Mouse (Mus musculus) heart, embryonic 16.5 days (tissue): Measurements from ENCODE around the gene Slc9a3r2. TPM values are rescaled to one million over a fixed set of nuclear protein-coding genes. Genes with fewer than 3 reads are reported as not detected.
"Not testable (repeated sequence)": the region's sequence is repeated elsewhere in the genome, so short reads cannot be mapped to it uniquely, and the experiment has no call there.

ENCODE experiments used
- ATAC-seq: fragments of 200-750 bp; cut with Nextera tagmentation; replicated peaks from 2 replicates; pipeline ENCODE4 v1.8.0; 2017; ENCODE audit warnings: moderate number of reproducible peaks; ENCODE audit not compliant: insufficient read depth, low FRiP score; ENCODE audit errors: extremely low read depth
- H3K27ac ChIP-seq: fragments of 300-500 bp; sonication (generic); 2 replicates; pipeline ENCODE4 v1.5.1; 2014; ENCODE audit warnings: mild to moderate bottlenecking, low read length, control low read depth, moderate library complexity
- H3K27me3 ChIP-seq: fragments of 300-500 bp; sonication (generic); 2 replicates; pipeline ENCODE4 v1.6.1; 2014; ENCODE audit warnings: low read length, mixed read lengths; ENCODE audit not compliant: control insufficient read depth, insufficient read depth
- H3K36me3 ChIP-seq: fragments of 300-500 bp; sonication (generic); 2 replicates; pipeline ENCODE4 v1.6.1; 2014; ENCODE audit not compliant: control insufficient read depth, insufficient read depth
- H3K4me1 ChIP-seq: fragments of 300-500 bp; sonication (generic); 2 replicates; pipeline ENCODE4 v1.6.1; 2014; ENCODE audit warnings: low read length, mixed read lengths; ENCODE audit not compliant: control insufficient read depth, insufficient read depth
- H3K4me2 ChIP-seq: fragments of 300-500 bp; sonication (generic); 2 replicates; pipeline ENCODE4 v1.6.1; 2014; ENCODE audit warnings: low read depth, mild to moderate bottlenecking, control low read depth, low read length
- H3K4me3 ChIP-seq: fragments of 300-500 bp; sonication (generic); 2 replicates; pipeline ENCODE4 v1.5.1; 2014; ENCODE audit warnings: mild to moderate bottlenecking, control low read depth, low read length
- H3K9ac ChIP-seq: fragments of 300-500 bp; sonication (generic); 2 replicates; pipeline ENCODE4 v1.6.1; 2014; ENCODE audit warnings: low read length, control low read depth
- H3K9me3 ChIP-seq: fragments of 300-500 bp; sonication (generic); replicated peaks from 2 replicates; pipeline ENCODE4 v1.6.1; 2016; ENCODE audit warnings: low read length; ENCODE audit not compliant: control insufficient read depth
- WGBS: fragments of 180-500 bp; shearing (Covaris S2); extraction: QIAGEN DNeasy Blood & Tissue Kit; methylation state at CpG from one replicate; pipeline ENCODE4 v1.1.7; 2014; 5-methylcytosine and 5-hydroxymethylcytosine counted together
- polyA plus RNA-seq: library from polyadenylated mRNA; unstranded; fragments of >200 nt; fragmentation: Nextera tagmentation; extraction: Ambion mirVana; gene quantifications from 2 replicates; pipeline ENCODE4 v1.2.1, GENCODE M21; 2015

Slc9a3r2 gene
- polyA plus RNA-seq, 1 experiment from 2014 or later: 50.8 TPM

DNA sequence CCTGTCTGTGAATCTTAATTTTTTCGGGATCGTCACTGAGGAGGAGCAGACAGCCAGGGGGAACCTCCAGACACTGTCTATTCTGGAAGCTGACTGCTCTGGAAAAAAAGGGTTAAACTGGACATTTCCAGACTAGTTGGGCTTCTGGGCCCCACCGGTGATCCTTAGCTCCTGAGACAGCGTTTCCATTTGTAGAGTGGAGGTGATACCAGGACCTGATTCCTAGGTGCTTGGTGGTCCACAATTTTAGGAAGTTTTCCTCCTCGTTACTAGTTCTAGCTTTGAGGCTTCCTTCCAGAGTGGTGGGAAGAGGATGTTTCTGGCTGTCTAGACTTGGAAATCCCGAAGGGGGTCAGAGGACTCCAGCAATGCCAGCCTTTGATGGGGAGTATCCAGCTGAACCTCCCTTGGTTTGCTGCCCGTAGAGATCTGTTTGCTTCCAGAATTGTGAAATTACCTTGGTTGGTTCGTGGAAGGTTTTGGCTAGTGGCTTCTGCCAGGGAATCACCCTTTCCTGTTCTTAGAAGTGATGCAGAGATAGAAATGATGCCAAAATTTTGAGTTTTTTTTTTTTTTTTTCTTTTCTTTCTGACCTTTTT lies 20.2 kb upstream of the Slc9a3r2 start:
- Histone ChIP-seq H3K4me2 (peak overlapping the region; percentile 79), H3K9ac (peak overlapping the region; percentile 97), H3K27me3 (no peaks in the 10 kb centered on the region), H3K4me1 (peaks cover 30% of the 10 kb centered on the region), H3K27ac (peak overlapping the region; percentile 87), H3K36me3 (no peaks in the 10 kb centered on the region), H3K9me3 (no peaks in the 10 kb centered on the region), H3K4me3 (peak overlapping the region; percentile 91)
- ATAC-seq: no peak
- 8% methylated on average over 8 of the region's 8 CpGs for WGBS

- Histone ChIP-seq H3K9ac (peak within 1 kb of the TSS; percentile 97), H3K4me2 (peak within 1 kb of the TSS; percentile 79), H3K36me3 (no peaks in the 10 kb centered on the region), H3K27ac (peak within 1 kb of the TSS; percentile 87), H3K27me3 (no peaks in the 10 kb centered on the region), H3K4me1 (peaks cover 30% of the 10 kb centered on the region), H3K9me3 (no peaks in the 10 kb centered on the region), H3K4me3 (peak within 1 kb of the TSS; percentile 91)
- peak; percentile 98 for ATAC-seq
- WGBS: 0% methylated on average over 76 of the region's 80 CpGs
These were observed 19.6 kb upstream of the Slc9a3r2 start, which contains the start of gene Zfp598 for GRCm38 (mm10) chr17:24669545-24670245. Gene Zfp598 (plus strand): TSS chr17:24669687.

DNA sequence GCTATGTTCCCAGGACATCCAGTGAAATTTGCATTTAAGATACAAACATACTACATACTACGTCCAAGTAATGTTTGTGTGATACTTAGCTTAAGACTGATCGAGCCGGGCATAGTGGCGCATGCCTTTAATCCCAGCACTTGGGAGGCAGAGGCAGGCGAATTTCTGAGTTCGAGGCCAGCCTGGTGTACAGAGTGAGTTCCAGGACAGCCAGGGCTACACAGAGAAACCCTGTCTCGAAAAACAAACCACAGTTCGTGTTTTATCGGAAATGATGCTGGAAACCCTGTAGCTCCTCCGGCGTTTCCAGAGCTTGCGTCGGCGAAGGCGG lies 19.1 kb upstream of the Slc9a3r2 start:
- H3K4me3 ChIP-seq: peak overlapping the region; percentile 91
- H3K4me1 ChIP-seq: peaks cover 30% of the 10 kb centered on the region
- 5% methylated on average over 15 of the region's 15 CpGs for WGBS
- peak overlapping the region; percentile 69 for H3K4me2 ChIP-seq
- H3K9me3 ChIP-seq, ATAC-seq, H3K27me3 ChIP-seq, H3K36me3 ChIP-seq: not testable (repeated sequence)
- peak overlapping the region; percentile 63 for H3K27ac ChIP-seq
- H3K9ac ChIP-seq: peak overlapping the region; percentile 97

- WGBS: 18% methylated on average over 6 of the region's 6 CpGs
- no peak for ATAC-seq
These were observed 17.3 kb upstream of the Slc9a3r2 start for GRCm38 (mm10) chr17:24667416-24667815.

DNA sequence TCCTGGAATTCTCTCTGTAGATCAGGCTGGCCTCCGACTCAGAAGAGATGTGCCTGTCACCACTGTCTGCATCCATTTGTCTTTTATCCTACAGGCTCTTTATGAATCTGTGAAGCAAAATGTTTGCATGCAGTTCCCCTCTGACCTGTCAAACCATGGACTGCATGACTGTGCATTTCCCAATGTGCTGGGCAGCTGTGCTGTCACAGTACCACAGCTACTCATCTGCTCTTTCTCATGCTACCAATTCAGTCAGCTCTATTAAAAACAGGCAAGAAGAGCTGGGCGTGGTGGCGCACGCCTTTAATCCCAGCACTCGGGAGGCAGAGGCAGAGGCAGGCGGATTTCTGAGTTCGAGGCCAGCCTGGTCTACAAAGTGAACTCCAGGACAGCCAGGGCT lies 16.9 kb upstream of the Slc9a3r2 start:
- ATAC-seq, H3K9me3 ChIP-seq, H3K36me3 ChIP-seq, H3K4me3 ChIP-seq, H3K9ac ChIP-seq, H3K27ac ChIP-seq, H3K27me3 ChIP-seq, H3K4me2 ChIP-seq: not testable (repeated sequence)
- 56% methylated on average over 7 of the region's 7 CpGs for WGBS
- H3K4me1 ChIP-seq: peaks cover 23% of the 10 kb centered on the region

More at GRCm38 (mm10) chr17:24667416-24667815, 17.3 kb upstream of the Slc9a3r2 start:
- no peak overlapping the region for H3K9ac ChIP-seq
- no peaks in the 10 kb centered on the region for H3K9me3 ChIP-seq
- H3K36me3 ChIP-seq: no peaks in the 10 kb centered on the region
- no peak overlapping the region for H3K4me3 ChIP-seq
- no peak overlapping the region for H3K27ac ChIP-seq
- H3K27me3 ChIP-seq: no peaks in the 10 kb centered on the region
- peaks cover 27% of the 10 kb centered on the region for H3K4me1 ChIP-seq
- no peak overlapping the region for H3K4me2 ChIP-seq

DNA sequence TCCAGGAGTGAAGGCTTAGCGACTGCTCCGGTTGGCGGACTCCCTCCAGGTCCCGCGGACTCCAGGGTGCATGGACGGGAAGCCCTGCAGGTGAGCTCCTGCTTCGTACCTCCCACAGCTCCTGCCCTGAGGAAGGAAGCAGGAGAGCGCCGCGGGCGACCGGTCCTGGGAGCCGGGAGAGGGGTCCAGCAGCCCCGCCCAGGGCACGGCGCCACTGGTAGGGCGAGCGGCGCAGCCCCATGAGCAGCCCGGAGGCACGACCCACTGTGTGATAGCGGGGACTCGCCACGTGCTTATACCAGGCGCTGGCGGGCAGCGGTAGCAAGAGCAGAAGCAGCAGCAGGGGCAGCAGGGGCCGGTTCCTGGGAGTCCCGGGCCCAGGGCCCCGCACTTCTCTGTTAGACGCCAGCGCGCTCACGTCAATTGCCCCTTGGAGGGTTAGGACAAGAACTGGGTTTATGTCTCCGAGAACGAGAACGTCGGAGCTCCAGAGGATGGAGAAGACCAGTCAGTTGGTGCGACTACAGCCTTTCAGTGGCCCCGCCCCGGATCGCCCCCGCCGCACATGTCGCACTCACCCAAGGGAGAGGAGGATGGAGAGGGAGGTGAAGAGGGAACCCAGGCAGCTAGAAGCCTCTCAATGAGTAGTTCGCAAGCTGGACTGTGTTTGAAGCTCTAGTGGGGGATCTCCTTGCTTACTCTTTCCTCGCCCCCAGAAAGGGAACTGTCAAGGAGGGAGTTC lies 8.1 kb upstream of the Slc9a3r2 start, which contains the start of gene Npw:
Gene Npw, minus strand, starts transcription at position 441 of the 742 bp plus-strand sequence.
- ATAC-seq: peak; percentile 53; the same call in 1 of the 2 replicates
- Histone ChIP-seq H3K9ac (peak within 1 kb of the TSS; percentile 42), H3K4me2 (peak within 1 kb of the TSS; percentile 77), H3K27ac (no peak within 1 kb of the TSS), H3K4me3 (peak within 1 kb of the TSS; percentile 51), H3K36me3 (no peaks in the 10 kb centered on the region), H3K4me1 (peaks cover 5% of the 10 kb centered on the region; the same call in 1 of the 2 replicates), H3K9me3 (no peaks in the 10 kb centered on the region), H3K27me3 (peaks cover 34% of the 10 kb centered on the region)
- WGBS: 2% methylated on average over 47 of the region's 47 CpGs

GRCm38 (mm10) chr17:24654969-24655368 lies 4.8 kb upstream of the Slc9a3r2 start:
- Histone ChIP-seq H3K4me2 (no peak overlapping the region), H3K36me3 (no peaks in the 10 kb centered on the region), H3K9ac (no peak overlapping the region), H3K9me3 (no peaks in the 10 kb centered on the region), H3K27ac (no peak overlapping the region), H3K4me1 (peaks cover 9% of the 10 kb centered on the region), H3K4me3 (no peak overlapping the region), H3K27me3 (peaks cover 36% of the 10 kb centered on the region)
- no peak for ATAC-seq
- WGBS: 68% methylated on average over 4 of the region's 4 CpGs

DNA sequence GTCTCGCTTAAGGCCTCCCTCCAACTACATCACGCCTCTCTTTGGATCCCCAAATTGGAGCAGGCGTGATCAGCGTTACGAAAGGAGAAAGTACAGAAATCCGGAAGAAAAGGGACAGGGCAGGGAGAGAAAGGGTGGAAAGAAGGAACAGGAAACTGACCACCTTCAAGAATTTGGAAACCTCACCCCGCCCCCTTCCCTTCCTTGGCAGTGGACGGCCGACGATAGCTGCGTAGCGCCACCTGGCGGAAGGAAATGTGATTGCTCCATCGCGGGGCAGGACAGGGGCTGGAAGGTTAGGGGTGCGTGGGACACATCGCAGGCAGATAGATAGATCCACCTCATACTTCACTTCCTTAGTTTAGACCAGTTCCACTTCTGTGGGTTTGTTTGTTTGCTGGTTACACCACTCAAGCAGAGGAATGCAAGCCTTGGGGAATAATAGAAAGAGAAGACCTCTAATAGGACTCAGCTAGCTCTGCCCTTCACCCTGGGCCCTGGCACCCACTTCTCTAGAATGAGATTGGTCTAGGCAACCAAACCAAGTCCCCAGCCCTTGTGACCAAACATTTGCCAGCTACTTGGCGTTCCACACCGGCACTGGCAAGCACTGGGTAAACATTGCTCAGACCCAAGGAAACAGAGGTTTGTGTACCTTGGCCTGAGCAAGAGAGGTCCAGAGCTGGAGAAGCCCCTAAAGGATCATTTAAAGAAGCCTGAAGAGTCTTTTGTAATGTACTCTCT lies 4.0 kb upstream of the Slc9a3r2 start:
- peak; percentile 35 for ATAC-seq
- Histone ChIP-seq H3K27me3 (peaks cover 31% of the 10 kb centered on the region), H3K9ac (peak overlapping the region; percentile 12), H3K36me3 (no peaks in the 10 kb centered on the region), H3K4me3 (peak overlapping the region; percentile 42), H3K9me3 (no peaks in the 10 kb centered on the region), H3K27ac (no peak overlapping the region), H3K4me2 (peak overlapping the region; percentile 63), H3K4me1 (peaks cover 12% of the 10 kb centered on the region)
- WGBS: 4% methylated on average over 19 of the region's 19 CpGs
